Mouse (Mus musculus): ENCODE data around the gene Wdr90.

Gene Wdr90

DNA sequence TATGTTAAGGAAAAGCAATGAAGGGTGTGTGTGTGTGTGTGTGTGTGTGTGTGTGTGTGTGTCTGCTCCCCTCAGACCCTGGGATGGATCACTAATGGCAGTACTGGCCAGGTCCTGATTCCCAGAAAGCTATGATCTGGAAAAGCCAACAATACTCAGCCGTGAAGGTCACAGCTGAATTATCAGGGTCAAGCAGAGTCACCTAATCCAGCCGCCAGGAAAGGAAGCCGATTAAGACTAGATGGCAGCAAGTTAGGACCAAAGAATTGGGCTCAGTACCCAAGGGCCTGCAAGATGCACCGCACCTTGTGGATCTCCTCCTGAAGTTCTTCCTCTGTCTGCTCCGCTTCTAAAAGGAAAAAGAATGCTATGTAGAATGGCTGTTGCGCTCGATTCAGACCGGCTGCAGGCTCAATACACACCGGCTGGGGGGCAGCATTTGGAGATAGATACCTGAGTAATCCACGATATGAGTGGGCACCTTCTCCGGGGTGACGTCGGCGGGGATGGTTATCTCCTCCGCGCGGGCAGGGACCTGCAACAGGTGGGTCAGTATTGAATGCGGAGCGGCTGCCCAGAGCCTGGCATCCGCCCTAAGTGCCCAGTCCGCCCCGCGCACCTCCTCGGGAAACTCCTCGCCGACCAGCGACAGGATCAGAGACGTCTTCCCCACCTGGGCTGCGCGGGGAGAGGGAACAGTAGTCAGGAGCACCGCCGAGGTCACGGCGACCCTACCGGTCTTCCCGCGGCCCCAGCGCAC lies 17.5 kb downstream of the Wdr90 start:
- peak; percentile 41 for DNase-seq

DNA sequence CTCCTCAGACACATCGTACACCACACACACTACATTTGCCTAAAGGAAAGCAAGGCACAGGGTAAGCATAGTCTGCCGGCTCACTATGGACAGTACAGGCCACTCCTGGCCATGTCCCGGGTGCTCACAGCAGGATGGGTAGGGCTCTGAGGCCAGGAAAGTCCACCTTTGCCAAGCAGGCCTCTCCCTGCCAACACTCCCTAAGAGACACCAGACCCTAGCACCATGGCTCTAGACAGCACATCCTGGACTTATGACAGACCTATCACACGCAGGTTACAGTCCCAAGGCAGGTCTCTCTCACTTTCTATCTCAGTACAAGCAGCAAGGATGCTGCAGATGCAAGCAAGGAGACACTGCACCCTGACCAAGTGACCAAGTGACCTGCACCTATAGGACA lies 18.2 kb downstream of the Wdr90 start:
- DNase-seq: no peak

GRCm38 (mm10) chr17:25842509-25842908 lies 18.8 kb downstream of the Wdr90 start:
- no peak for DNase-seq

GRCm38 (mm10) chr17:25841117-25841880 lies 20.0 kb downstream of the Wdr90 start, which contains the start of gene Gm20683:
TSS of gene Gm20683 (minus strand) at chr17:25841763.
- DNase-seq: no peak

GRCm38 (mm10) chr17:25840519-25840918 lies 20.8 kb downstream of the Wdr90 start:
- DNase-seq: no peak

GRCm38 (mm10) chr17:25839455-25840235 lies 21.7 kb downstream of the Wdr90 start:
- peak; percentile 76 for DNase-seq

GRCm38 (mm10) chr17:25838904-25839303 lies 22.4 kb downstream of the Wdr90 start:
- peak; percentile 16 for DNase-seq

DNA sequence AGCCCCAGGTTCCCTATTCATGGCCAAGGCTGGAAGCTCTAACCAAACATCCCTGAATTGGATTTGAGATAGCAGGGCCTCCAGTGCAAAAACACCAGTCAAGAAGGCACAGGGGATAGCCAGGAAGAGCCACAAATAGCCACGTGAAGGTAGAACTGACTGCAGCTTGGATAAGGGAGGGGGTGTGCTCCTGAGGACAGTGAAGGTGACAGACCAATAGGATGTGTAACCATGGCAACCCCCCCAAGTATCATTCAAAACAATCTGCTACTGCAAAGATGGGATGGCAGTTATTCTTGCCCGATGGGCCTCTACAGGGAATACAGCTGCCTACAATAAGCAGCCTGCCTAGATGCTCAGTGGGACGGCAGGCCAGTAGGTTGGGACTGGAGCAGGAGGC lies 23.8 kb downstream of the Wdr90 start:
- no peak for DNase-seq

- peak; percentile 77 for DNase-seq
These were observed 24.3 kb downstream of the Wdr90 start, which contains the start of gene Rhbdl1 for GRCm38 (mm10) chr17:25837076-25837410. TSS of gene Rhbdl1 (minus strand) at chr17:25837295.

DNA sequence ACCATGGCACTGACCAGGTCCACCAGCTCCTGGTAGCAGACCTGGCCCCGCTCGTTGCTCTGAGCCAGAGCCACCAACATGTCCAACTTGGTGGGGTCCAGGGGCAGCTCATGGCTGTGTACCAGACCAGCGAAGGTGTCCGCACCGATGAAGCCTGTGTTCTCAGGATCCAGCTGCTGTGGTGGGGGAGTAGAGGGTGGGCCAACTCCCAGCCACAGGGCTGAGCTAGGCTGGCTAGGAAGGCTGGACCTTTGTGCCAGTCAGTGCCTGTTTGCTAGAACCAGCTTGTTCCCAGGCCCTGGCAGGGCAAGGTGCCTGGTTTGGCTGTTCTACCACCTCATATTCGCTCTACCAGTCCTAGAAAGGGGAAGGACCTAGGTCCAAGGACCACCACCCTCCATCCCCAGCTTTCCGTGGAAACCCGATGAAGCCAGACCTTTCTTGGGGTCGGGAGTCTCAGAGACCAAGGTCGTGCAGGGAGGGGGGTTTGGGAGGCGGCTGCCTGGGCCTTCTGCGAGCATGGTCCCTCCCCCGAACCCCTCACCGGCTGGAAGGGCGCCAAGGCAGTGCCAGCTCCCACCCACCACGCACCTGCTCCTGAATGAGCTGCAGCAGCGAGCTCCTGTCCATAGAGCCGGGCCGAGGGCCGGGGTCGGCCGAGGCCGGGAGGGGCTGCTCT lies 24.8 kb downstream of the Wdr90 start:
- DNase-seq: peak; percentile 64

- peak; percentile 43 for DNase-seq
These were observed 25.5 kb downstream of the Wdr90 start for GRCm38 (mm10) chr17:25835816-25836215.

DNA sequence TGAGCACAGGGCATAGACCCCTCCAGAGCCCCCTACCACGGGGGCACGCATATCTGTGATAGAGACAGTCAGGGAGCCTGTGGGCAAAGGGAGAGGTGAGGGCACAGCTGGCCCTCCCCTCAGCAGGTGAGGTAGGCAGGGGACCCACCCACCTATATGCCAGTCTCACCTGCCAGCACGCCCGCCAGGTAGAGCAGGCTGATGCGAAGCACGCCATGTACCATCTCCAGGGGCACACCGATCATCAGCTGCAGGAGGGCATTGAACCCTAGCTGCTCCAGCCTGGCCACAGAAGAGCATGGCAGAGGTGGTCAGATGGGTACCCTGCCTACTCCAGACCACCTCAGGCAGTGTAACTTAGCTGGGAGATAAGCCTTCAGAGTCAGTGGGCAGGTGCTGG lies 26.0 kb downstream of the Wdr90 start:
- no peak for DNase-seq

- DNase-seq: peak; percentile 42
These were observed 26.6 kb downstream of the Wdr90 start for GRCm38 (mm10) chr17:25834595-25835222.

DNA sequence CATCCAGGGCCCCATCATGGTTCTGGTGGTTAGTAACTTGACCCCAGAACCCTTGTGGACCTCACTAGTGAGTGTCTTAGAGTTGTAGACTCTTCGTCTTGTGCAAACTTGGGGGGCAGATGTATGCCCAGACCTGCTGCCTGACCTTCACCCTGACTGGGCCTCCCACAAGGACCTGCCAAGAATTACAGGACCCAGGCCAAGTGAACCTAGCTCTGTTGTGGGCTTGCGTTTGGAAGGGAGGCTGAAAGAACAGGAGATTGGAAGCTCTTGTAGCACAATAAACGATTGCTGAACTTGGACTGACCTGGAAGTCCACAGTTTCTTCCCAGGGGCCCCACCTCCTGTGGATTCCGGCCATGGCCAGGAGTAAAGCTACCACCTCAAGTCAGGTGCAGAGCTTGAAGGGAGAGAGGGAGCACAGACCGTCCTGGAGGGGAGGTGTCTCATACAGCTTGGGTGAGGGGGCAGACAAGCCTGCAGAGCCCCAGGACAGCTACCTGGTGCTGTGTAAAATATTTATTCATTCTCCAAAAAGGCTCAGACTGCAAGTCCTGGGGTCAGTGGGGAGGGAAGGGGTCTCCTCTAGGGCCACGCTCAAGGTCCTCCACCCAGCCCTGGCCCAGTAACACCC lies 27.2 kb downstream of the Wdr90 start:
- peak; percentile 91 for DNase-seq

DNA sequence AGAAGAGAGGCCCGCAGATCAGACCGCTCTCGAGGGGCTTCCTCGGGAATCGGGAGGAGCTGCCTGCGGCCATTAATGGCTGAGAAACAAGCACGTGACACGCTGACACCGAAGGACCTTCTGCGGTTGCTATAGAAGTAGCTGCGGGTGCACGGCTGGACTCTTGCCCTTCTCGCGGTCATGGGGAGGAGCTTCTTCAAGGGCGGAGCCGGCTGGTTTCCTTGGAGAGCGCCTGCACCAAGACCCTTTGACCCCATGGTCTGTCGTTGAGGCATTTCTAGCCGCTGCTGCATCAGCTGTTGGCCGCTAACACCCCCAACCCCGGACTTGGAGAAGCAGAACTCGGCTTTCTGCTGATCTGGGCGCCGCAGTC lies 28.0 kb downstream of the Wdr90 start, which contains the start of gene Stub1:
TSS of gene Stub1 (minus strand) at position 114 of the 373 bp plus-strand sequence.
- DNase-seq: peak; percentile 99

DNA sequence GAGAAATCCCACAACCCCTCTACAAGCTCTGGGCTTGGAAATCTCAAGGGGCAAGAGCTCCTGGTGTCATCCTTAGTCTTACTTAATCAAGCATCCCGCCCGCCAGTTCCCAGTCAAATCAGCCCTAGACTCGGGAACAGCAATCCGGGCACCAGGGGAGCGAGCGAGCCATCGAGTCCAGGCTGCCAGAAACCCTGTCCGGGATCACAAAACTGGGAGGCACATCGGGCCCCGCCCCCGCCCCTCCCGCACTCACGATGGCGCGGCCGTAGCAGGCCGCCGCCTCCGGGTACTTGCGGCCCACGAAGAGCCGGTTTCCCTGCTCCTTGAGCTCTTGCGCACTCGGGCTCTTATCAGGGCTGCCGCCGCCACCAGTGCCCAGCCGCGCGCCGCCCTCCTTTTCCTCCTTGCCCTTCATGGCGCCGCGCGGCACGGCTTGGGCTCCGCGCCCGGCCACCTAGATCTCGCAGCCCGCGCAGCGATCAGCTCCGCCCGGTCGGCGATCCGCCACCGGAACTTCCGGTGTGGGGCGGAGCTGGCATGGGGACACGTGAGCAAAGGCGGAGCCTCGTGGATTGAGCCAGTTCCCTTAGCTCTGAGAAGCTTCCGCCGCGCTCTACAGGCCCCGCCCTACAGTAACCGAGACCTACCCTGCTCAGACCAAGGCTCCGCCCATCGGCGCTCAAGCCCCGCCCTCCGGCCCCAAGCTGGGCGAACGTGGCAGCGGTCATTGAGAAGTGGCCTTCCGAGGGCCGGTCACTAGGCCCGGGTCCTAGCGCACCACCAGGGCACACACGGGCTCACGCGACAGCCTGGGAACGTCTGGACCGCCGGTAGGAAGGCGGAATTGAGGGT lies 28.6 kb downstream of the Wdr90 start:
- peak; percentile 100 for DNase-seq

GRCm38 (mm10) chr17:25831451-25832281 lies 29.6 kb downstream of the Wdr90 start:
- peak; percentile 54 for DNase-seq

- no peak for DNase-seq
These were observed 30.4 kb downstream of the Wdr90 start for GRCm38 (mm10) chr17:25830806-25831431.

DNA sequence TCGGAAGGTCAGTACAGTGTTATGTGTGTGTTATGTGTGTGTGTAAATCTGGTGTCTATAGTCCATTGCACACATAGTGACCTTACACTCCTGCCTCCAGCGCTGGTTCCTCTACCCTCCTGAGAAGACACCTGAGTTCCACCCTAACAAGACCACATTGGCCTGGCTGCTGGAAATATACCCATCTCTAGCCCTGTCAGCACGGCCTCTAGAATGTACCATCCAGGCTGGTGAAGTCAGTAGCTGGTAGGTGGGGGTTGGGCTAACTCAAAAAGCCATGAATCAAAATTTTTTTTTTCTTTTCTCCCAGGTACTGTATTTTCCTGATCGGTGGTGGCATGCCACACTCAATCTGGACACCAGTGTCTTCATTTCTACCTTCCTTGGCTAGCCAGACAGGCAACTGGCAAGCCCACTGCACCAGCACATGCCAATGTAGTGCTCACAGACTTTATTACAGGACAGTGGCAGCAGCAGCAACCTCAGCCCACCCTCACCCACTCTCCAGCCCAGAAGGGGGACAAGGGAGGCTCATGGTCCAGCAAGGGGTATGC lies 31.0 kb downstream of the Wdr90 start:
- no peak for DNase-seq

Measured in kidney, adult 9 months (tissue).